Mouse (Mus musculus) heart, embryonic 10.5 days (tissue): ENCODE data around the gene Plekhf1. TPM values are rescaled to one million over a fixed set of nuclear protein-coding genes. Genes with fewer than 3 reads are reported as not detected.
A peak's percentile ranks its signal among the peaks of the same experiment; 100 is the strongest.

Experiments
- DNase-seq: peaks from one replicate; pipeline ENCODE4 v3.0.0-alpha.2; 2017; ENCODE audit warnings: low spot score
- H3K27ac ChIP-seq: fragments of 300-500 bp; sonication (generic); 2 replicates; pipeline ENCODE4 v1.5.1; 2016; ENCODE audit warnings: mild to moderate bottlenecking
- H3K27me3 ChIP-seq: fragments of 300-500 bp; sonication (generic); 2 replicates; pipeline ENCODE4 v1.6.1; 2016; ENCODE audit warnings: mild to moderate bottlenecking; ENCODE audit not compliant: poor library complexity, insufficient read depth, severe bottlenecking
- H3K36me3 ChIP-seq: fragments of 300-500 bp; sonication (generic); 2 replicates; pipeline ENCODE4 v1.6.1; 2016; ENCODE audit warnings: mild to moderate bottlenecking, moderate library complexity
- H3K4me1 ChIP-seq: fragments of 300-500 bp; sonication (generic); 2 replicates; pipeline ENCODE4 v1.6.1; 2016; ENCODE audit warnings: mild to moderate bottlenecking
- H3K4me3 ChIP-seq: fragments of 300-500 bp; sonication (generic); 2 replicates; pipeline ENCODE4 v1.5.1; 2016; ENCODE audit warnings: mild to moderate bottlenecking, moderate library complexity
- H3K9me3 ChIP-seq: fragments of 300-500 bp; sonication (generic); 2 replicates; pipeline ENCODE4 v1.6.1; 2016; ENCODE audit warnings: mild to moderate bottlenecking, moderate library complexity
- WGBS: fragments of 180-500 bp; shearing (Covaris S2); methylation state at CpG from one replicate; pipeline ENCODE4 v1.1.7; 2016; 5-methylcytosine and 5-hydroxymethylcytosine counted together
- polyA plus RNA-seq: library from polyadenylated mRNA; unstranded; fragments of >200 nt; fragmentation: Nextera tagmentation; extraction: Ambion mirVana; gene quantifications from 2 replicates; pipeline ENCODE4 v1.2.1, GENCODE M21; 2016

Gene Plekhf1
- polyA plus RNA-seq: 1.7 and 2.2 TPM in 2 replicates

GRCm38 (mm10) chr7:38227900-38228298 is at the start of gene Plekhf1:
Gene Plekhf1 (minus strand): TSS chr7:38228016.
- Histone ChIP-seq H3K4me1 (peaks cover 15% of the 10 kb centered on the region), H3K27ac (peak within 1 kb of the TSS; percentile 84), H3K4me3 (peak within 1 kb of the TSS; percentile 79), H3K36me3 (no peaks in the 10 kb centered on the region), H3K27me3 (peaks cover 16% of the 10 kb centered on the region; the same call in 1 of the 2 replicates), H3K9me3 (no peaks in the 10 kb centered on the region)
- peak; percentile 97 for DNase-seq
- WGBS: under 1% methylated on average over 36 of the region's 36 CpGs

- no peak overlapping the region for H3K4me3 ChIP-seq
- no peaks in the 10 kb centered on the region for H3K9me3 ChIP-seq
- H3K27ac ChIP-seq: no peak overlapping the region
- peaks cover 9% of the 10 kb centered on the region for H3K36me3 ChIP-seq
- H3K4me1 ChIP-seq: peaks cover 13% of the 10 kb centered on the region
- H3K27me3 ChIP-seq: no peaks in the 10 kb centered on the region
- DNase-seq: no peak
Measured at GRCm38 (mm10) chr7:38272551-38272950, 44.7 kb upstream of the Plekhf1 start.

GRCm38 (mm10) chr7:38271859-38272258 is 44.0 kb upstream of the Plekhf1 start:
- WGBS: 14% methylated on average over 4 of the region's 4 CpGs
- H3K36me3 ChIP-seq: peaks cover 16% of the 10 kb centered on the region
- no peak for DNase-seq
- H3K27ac ChIP-seq: peak overlapping the region; percentile 91
- H3K9me3 ChIP-seq: no peaks in the 10 kb centered on the region
- peak overlapping the region; percentile 86 for H3K4me3 ChIP-seq
- H3K27me3 ChIP-seq: no peaks in the 10 kb centered on the region
- peaks cover 13% of the 10 kb centered on the region for H3K4me1 ChIP-seq

GRCm38 (mm10) chr7:38271511-38271811 is 43.6 kb upstream of the Plekhf1 start:
- no peaks in the 10 kb centered on the region for H3K9me3 ChIP-seq
- peak overlapping the region; percentile 86 for H3K4me3 ChIP-seq
- peaks cover 20% of the 10 kb centered on the region for H3K36me3 ChIP-seq
- DNase-seq: no peak
- H3K4me1 ChIP-seq: peaks cover 13% of the 10 kb centered on the region
- peak overlapping the region; percentile 91 for H3K27ac ChIP-seq
- H3K27me3 ChIP-seq: no peaks in the 10 kb centered on the region
- WGBS: under 1% methylated on average over 11 of the region's 11 CpGs

GRCm38 (mm10) chr7:38270703-38271510 is 43.1 kb upstream of the Plekhf1 start, which contains the start of gene Pop4:
Gene Pop4 (minus strand): TSS chr7:38271423.
- peak within 1 kb of the TSS; percentile 86 for H3K4me3 ChIP-seq
- peaks cover 13% of the 10 kb centered on the region for H3K4me1 ChIP-seq
- under 1% methylated on average over 38 of the region's 38 CpGs for WGBS
- peak; percentile 95 for DNase-seq
- peaks cover 26% of the 10 kb centered on the region for H3K36me3 ChIP-seq
- H3K27ac ChIP-seq: peak within 1 kb of the TSS; percentile 91
- H3K27me3 ChIP-seq: no peaks in the 10 kb centered on the region
- H3K9me3 ChIP-seq: no peaks in the 10 kb centered on the region

- 82% methylated on average over 8 of the region's 8 CpGs for WGBS
- H3K4me3 ChIP-seq: no peak overlapping the region
- H3K27ac ChIP-seq: no peak overlapping the region
- no peak for DNase-seq
- H3K9me3 ChIP-seq: no peaks in the 10 kb centered on the region
- H3K27me3 ChIP-seq: no peaks in the 10 kb centered on the region
- peaks cover 63% of the 10 kb centered on the region for H3K36me3 ChIP-seq
- peaks cover 13% of the 10 kb centered on the region for H3K4me1 ChIP-seq
Measured at GRCm38 (mm10) chr7:38267006-38267680, 39.3 kb upstream of the Plekhf1 start.

GRCm38 (mm10) chr7:38262406-38262805 is 34.6 kb upstream of the Plekhf1 start:
- H3K4me3 ChIP-seq: no peak overlapping the region
- no peaks in the 10 kb centered on the region for H3K27me3 ChIP-seq
- H3K9me3 ChIP-seq: no peaks in the 10 kb centered on the region
- H3K36me3 ChIP-seq: peaks cover 65% of the 10 kb centered on the region
- 88% methylated on average over 5 of the region's 5 CpGs for WGBS
- H3K4me1 ChIP-seq: no peaks in the 10 kb centered on the region
- no peak for DNase-seq
- no peak overlapping the region for H3K27ac ChIP-seq

GRCm38 (mm10) chr7:38259631-38260030 is 31.8 kb upstream of the Plekhf1 start:
- Histone ChIP-seq H3K4me1 (no peaks in the 10 kb centered on the region), H3K27me3 (no peaks in the 10 kb centered on the region), H3K27ac (no peak overlapping the region), H3K36me3 (peaks cover 37% of the 10 kb centered on the region), H3K4me3 (no peak overlapping the region), H3K9me3 (no peaks in the 10 kb centered on the region)
- 80% methylated on average over 2 of the region's 2 CpGs for WGBS
- no peak for DNase-seq

GRCm38 (mm10) chr7:38253441-38253840 is 25.6 kb upstream of the Plekhf1 start:
- H3K27me3 ChIP-seq: no peaks in the 10 kb centered on the region
- H3K4me1 ChIP-seq: no peaks in the 10 kb centered on the region
- H3K9me3 ChIP-seq: no peaks in the 10 kb centered on the region
- H3K36me3 ChIP-seq: no peaks in the 10 kb centered on the region
- H3K4me3 ChIP-seq: no peak overlapping the region
- no peak overlapping the region for H3K27ac ChIP-seq
- no peak for DNase-seq

GRCm38 (mm10) chr7:38251494-38252216 is 23.8 kb upstream of the Plekhf1 start:
- DNase-seq: no peak
- no peak overlapping the region for H3K27ac ChIP-seq
- 60% methylated on average over 5 of the region's 5 CpGs for WGBS

GRCm38 (mm10) chr7:38242417-38242816 is 14.6 kb upstream of the Plekhf1 start:
- DNase-seq: no peak
- H3K4me1 ChIP-seq: no peaks in the 10 kb centered on the region
- H3K9me3 ChIP-seq: no peaks in the 10 kb centered on the region
- no peaks in the 10 kb centered on the region for H3K36me3 ChIP-seq
- H3K4me3 ChIP-seq: no peak overlapping the region
- no peaks in the 10 kb centered on the region for H3K27me3 ChIP-seq
- 76% methylated on average over 4 of the region's 4 CpGs for WGBS
- no peak overlapping the region for H3K27ac ChIP-seq

More at GRCm38 (mm10) chr7:38251494-38252216, 23.8 kb upstream of the Plekhf1 start:
- no peaks in the 10 kb centered on the region for H3K9me3 ChIP-seq
- H3K27me3 ChIP-seq: no peaks in the 10 kb centered on the region
- H3K4me1 ChIP-seq: no peaks in the 10 kb centered on the region
- H3K4me3 ChIP-seq: no peak overlapping the region
- no peaks in the 10 kb centered on the region for H3K36me3 ChIP-seq

- no peaks in the 10 kb centered on the region for H3K4me1 ChIP-seq
- H3K4me3 ChIP-seq: no peak overlapping the region
- H3K36me3 ChIP-seq: no peaks in the 10 kb centered on the region
- H3K27me3 ChIP-seq: no peaks in the 10 kb centered on the region
- no peaks in the 10 kb centered on the region for H3K9me3 ChIP-seq
- H3K27ac ChIP-seq: no peak overlapping the region
- no peak for DNase-seq
Measured at GRCm38 (mm10) chr7:38237140-38237539, 9.3 kb upstream of the Plekhf1 start.
